Mouse (Mus musculus) adrenal gland, adult 2 months (tissue): ENCODE data around the gene Ctrb1. TPM values are rescaled to one million over a fixed set of nuclear protein-coding genes. Genes with fewer than 3 reads are reported as not detected.

ENCODE experiments used
- DNase-seq: peaks from one replicate; pipeline ENCODE4 v3.0.0; 2021
- polyA plus RNA-seq: library from polyadenylated mRNA; depleted of rRNA; stranded (reverse); fragments of >200 nt; gene quantifications from 2 replicates; pipeline ENCODE4 v1.2.3, GENCODE M21; 2012
- total RNA-seq, 2 experiments: library from RNA; stranded (reverse); gene quantifications; 2 replicates each; pipeline ENCODE4 v1.2.3; 2021

Gene Ctrb1
- total and polyA plus RNA-seq, 3 experiments, result 0.51 to 0.90 TPM; not detected in 1

GRCm38 (mm10) chr8:111680423-111681028, 10.3 kb downstream of the Ctrb1 start:
- DNase-seq, result no peak

GRCm38 (mm10) chr8:111678848-111679247, 12.0 kb downstream of the Ctrb1 start:
- DNase-seq, result no peak

- peak; percentile 59 for DNase-seq
Observed at GRCm38 (mm10) chr8:111678111-111678510, 12.7 kb downstream of the Ctrb1 start.

GRCm38 (mm10) chr8:111676237-111676636, 14.6 kb downstream of the Ctrb1 start:
- DNase-seq, result no peak

GRCm38 (mm10) chr8:111666751-111667150, 24.1 kb downstream of the Ctrb1 start:
- DNase-seq, result peak; percentile 33

GRCm38 (mm10) chr8:111662473-111662872, 28.3 kb downstream of the Ctrb1 start:
- DNase-seq, result peak; percentile 82

GRCm38 (mm10) chr8:111658819-111659423, 31.9 kb downstream of the Ctrb1 start:
- peak; percentile 45 for DNase-seq

- no peak for DNase-seq
Observed at GRCm38 (mm10) chr8:111657312-111657854, 33.4 kb downstream of the Ctrb1 start.

- no peak for DNase-seq
Observed at GRCm38 (mm10) chr8:111653524-111653923, 37.3 kb downstream of the Ctrb1 start.

- DNase-seq, result no peak
Observed at GRCm38 (mm10) chr8:111650651-111651050, 40.2 kb downstream of the Ctrb1 start.

- no peak for DNase-seq
Observed at GRCm38 (mm10) chr8:111648834-111649233, 42.0 kb downstream of the Ctrb1 start.

- DNase-seq, result no peak
Observed at GRCm38 (mm10) chr8:111645715-111646114, 45.1 kb downstream of the Ctrb1 start.

GRCm38 (mm10) chr8:111644286-111645051, 46.3 kb downstream of the Ctrb1 start:
- DNase-seq, result peak; percentile 21

GRCm38 (mm10) chr8:111643264-111644141, 47.3 kb downstream of the Ctrb1 start, which contains the start of gene Zfp1:
Gene Zfp1, plus strand, starts transcription at chr8:111643401.
- DNase-seq, result peak; percentile 94

GRCm38 (mm10) chr8:111642939-111643263, 47.9 kb downstream of the Ctrb1 start:
- DNase-seq, result no peak

- DNase-seq, result peak; percentile 30
Observed at GRCm38 (mm10) chr8:111642496-111642895, 48.3 kb downstream of the Ctrb1 start.

GRCm38 (mm10) chr8:111641064-111641463, 49.7 kb downstream of the Ctrb1 start:
- DNase-seq, result no peak

- peak; percentile 21 for DNase-seq
Observed at GRCm38 (mm10) chr8:111638086-111638485, 52.7 kb downstream of the Ctrb1 start.
